Mouse (Mus musculus) CH12.LX (cell line): ENCODE measurements around the gene Gm27021. TPM values are rescaled to one million over a fixed set of nuclear protein-coding genes. Genes with fewer than 3 reads are reported as not detected.

Experiments
- DNase-seq: peaks from one replicate; pipeline ENCODE4 v3.0.0-alpha.2; 2013; ENCODE audit errors: extremely low read depth
- H3K27ac ChIP-seq: 2 replicates; pipeline ENCODE4 v1.5.1; 2012; ENCODE audit warnings: low read depth, mild to moderate bottlenecking, control low read depth, moderate library complexity; ENCODE audit not compliant: insufficient read depth
- H3K27me3 ChIP-seq: replicated peaks from 2 replicates; pipeline ENCODE3; 2012; ENCODE audit warnings: inconsistent platforms
- H3K36me3 ChIP-seq, 2 experiments: replicated peaks in 1 of 2; 2 replicates each; pipeline versions ENCODE3 to v1.6.1; 2012; ENCODE audit warnings: inconsistent platforms in 1 of 2, low read length in 1 of 2, mild to moderate bottlenecking in 1 of 2, mixed read lengths in 1 of 2, moderate library complexity in 1 of 2; ENCODE audit not compliant: control insufficient read depth in 1 of 2, insufficient read depth in 1 of 2
- H3K4me1 ChIP-seq, 2 experiments: 2 replicates each; pipeline ENCODE4 v1.6.1; 2012; ENCODE audit warnings: inconsistent platforms in 1 of 2, moderate library complexity in 1 of 2; ENCODE audit not compliant: insufficient read depth in 2 of 2, control insufficient read depth in 1 of 2
- H3K4me2 ChIP-seq: 2 replicates; pipeline ENCODE4 v1.6.1; 2012; ENCODE audit warnings: low read depth, mild to moderate bottlenecking, control low read depth; ENCODE audit not compliant: poor library complexity, insufficient read depth, severe bottlenecking
- H3K4me3 ChIP-seq, 3 experiments: fragments of 150-350 bp in 1 of 3; sonication (generic) in 1 of 3; replicated peaks in 1 of 3; 2 replicates each; pipeline versions ENCODE3 to v1.5.1; 2011 to 2012; ENCODE audit warnings: low read depth in 2 of 3, low read length in 2 of 3, mild to moderate bottlenecking in 2 of 3, moderate library complexity in 2 of 3, control low read depth in 1 of 3, improper control_type of control experiment in 1 of 3, inconsistent platforms in 1 of 3, mixed read lengths in 1 of 3; ENCODE audit not compliant: poor library complexity in 1 of 3
- H3K79me2 ChIP-seq: replicated peaks from 2 replicates; pipeline ENCODE4 v1.6.1; 2012; ENCODE audit warnings: mild to moderate bottlenecking, moderate library complexity; ENCODE audit not compliant: control insufficient read depth, poor library complexity, insufficient read depth, severe bottlenecking; ENCODE audit errors: extremely low read depth
- H3K9ac ChIP-seq: 2 replicates; pipeline ENCODE4 v1.6.1; 2012; ENCODE audit warnings: low read depth, mild to moderate bottlenecking, control low read depth, moderate library complexity; ENCODE audit not compliant: insufficient read depth
- H3K9me3 ChIP-seq: replicated peaks from 2 replicates; pipeline ENCODE3; 2012; ENCODE audit warnings: low read length, inconsistent platforms, mixed read lengths
- CHD2 ChIP-seq: IDR thresholded peaks from 2 replicates; pipeline ENCODE4 v1.6.1; 2011; ENCODE audit warnings: low read length, improper control_type of control experiment
- CTCF ChIP-seq, 2 experiments: IDR thresholded peaks in 1 of 2; conservative IDR thresholded peaks in 1 of 2; 2 replicates each; pipeline ENCODE4 v1.5.1; 2011 to 2012; ENCODE audit warnings: low read depth in 2 of 2, low read length in 2 of 2, improper control_type of control experiment in 1 of 2, inconsistent platforms in 1 of 2, mild to moderate bottlenecking in 1 of 2, moderate library complexity in 1 of 2
- ELF1 ChIP-seq: IDR thresholded peaks from 2 replicates; pipeline ENCODE4 v1.6.1; 2014; ENCODE audit warnings: low read depth, mild to moderate bottlenecking, inconsistent platforms, low read length, improper control_type of control experiment
- EP300 ChIP-seq: IDR thresholded peaks from 2 replicates; pipeline ENCODE4 v1.6.1; 2011; ENCODE audit warnings: low read length, improper control_type of control experiment
- GABPA ChIP-seq: IDR thresholded peaks from 2 replicates; pipeline ENCODE4 v1.6.1; 2012; ENCODE audit warnings: low read depth, low read length, improper control_type of control experiment, inconsistent platforms; ENCODE audit not compliant: insufficient replicate concordance
- HCFC1 ChIP-seq: IDR thresholded peaks from 2 replicates; pipeline ENCODE4 v1.6.1; 2012; ENCODE audit warnings: low read depth, mild to moderate bottlenecking, inconsistent platforms, low read length, improper control_type of control experiment
- IRF4 ChIP-seq: IDR thresholded peaks from 2 replicates; pipeline ENCODE4 v1.6.1; 2014; ENCODE audit warnings: low read depth, mild to moderate bottlenecking, inconsistent platforms, low read length, improper control_type of control experiment
- JUN ChIP-seq: IDR thresholded peaks from 2 replicates; pipeline ENCODE4 v1.6.1; 2011; ENCODE audit warnings: low read depth, mild to moderate bottlenecking, low read length, improper control_type of control experiment, moderate library complexity; ENCODE audit not compliant: insufficient read depth
- JUND ChIP-seq: conservative IDR thresholded peaks from 2 replicates; pipeline ENCODE4 v1.6.1; 2011; ENCODE audit warnings: low read depth, low read length, improper control_type of control experiment
- MAFK ChIP-seq: IDR thresholded peaks from 2 replicates; pipeline ENCODE4 v1.6.1; 2011; ENCODE audit warnings: low read length, improper control_type of control experiment; ENCODE audit not compliant: insufficient replicate concordance
- MAZ ChIP-seq: IDR thresholded peaks from 2 replicates; pipeline ENCODE4 v1.6.1; 2012; ENCODE audit warnings: low read depth, mild to moderate bottlenecking, inconsistent platforms, low read length, improper control_type of control experiment, moderate library complexity
- MEF2A ChIP-seq: IDR thresholded peaks from 2 replicates; pipeline ENCODE4 v1.6.1; 2014; ENCODE audit warnings: low read depth, mild to moderate bottlenecking, inconsistent platforms, low read length, improper control_type of control experiment, borderline replicate concordance
- MXI1 ChIP-seq: IDR thresholded peaks from 2 replicates; pipeline ENCODE4 v1.6.1; 2011; ENCODE audit warnings: mild to moderate bottlenecking, low read depth, low read length, improper control_type of control experiment
- PAX5 ChIP-seq: IDR thresholded peaks from 2 replicates; pipeline ENCODE4 v1.6.1; 2012; ENCODE audit warnings: low read length, inconsistent platforms, mixed read lengths
- POLR2A ChIP-seq: IDR thresholded peaks from 2 replicates; pipeline ENCODE4 v1.6.1; 2011; ENCODE audit warnings: low read depth, mild to moderate bottlenecking, improper control_type of control experiment, low read length
- POLR2AphosphoS2 ChIP-seq: IDR thresholded peaks from 2 replicates; pipeline ENCODE4 v1.6.1; 2011; ENCODE audit warnings: low read depth, low read length, improper control_type of control experiment
- TCF12 ChIP-seq: IDR thresholded peaks from 2 replicates; pipeline ENCODE4 v1.6.1; 2014; ENCODE audit warnings: low read depth, mild to moderate bottlenecking, inconsistent platforms, low read length, improper control_type of control experiment
- ZMIZ1 ChIP-seq: IDR thresholded peaks from 2 replicates; pipeline ENCODE4 v1.6.1; 2012; ENCODE audit warnings: low read depth, mild to moderate bottlenecking, inconsistent platforms, low read length, improper control_type of control experiment
- dilution Hi-C: fragments of 300-500 bp; cut with MboI; formaldehyde crosslinking; loops from 2 replicates; pipeline ENCODE4 v1.14.3; 2020; ENCODE audit warnings: low sequenced_read_pairs; ENCODE audit not compliant: extremely low pct_unique_long_range_greater_than_20kb, extremely low pct_ligation_motif_present
- in situ Hi-C: fragments of 300-500 bp; cut with MboI; formaldehyde crosslinking; loops from 3 replicates; pipeline ENCODE4 v1.14.3; 2019; ENCODE audit warnings: low sequenced_read_pairs, low pct_ligation_motif_present, low pct_unique_long_range_greater_than_20kb, mixed read lengths
- polyA plus RNA-seq: library from polyadenylated mRNA; unstranded; fragments of >175 nt; gene quantifications from 2 replicates; pipeline ENCODE4 v1.2.1, GENCODE M21; 2012; ENCODE audit warnings: low read depth; ENCODE audit not compliant: insufficient read length
- total RNA-seq, 2 experiments: library from RNA; depleted of rRNA; stranded (reverse); fragments of 300-350 nt in 1 of 2; fragments of >200 nt in 1 of 2; gene quantifications; 2 replicates each; pipeline ENCODE4 v1.2.3; 2012 to 2014

Gene Gm27021
- total and polyA plus RNA-seq, 3 experiments = 1.0 to 1.1 TPM; not detected in 1

DNA sequence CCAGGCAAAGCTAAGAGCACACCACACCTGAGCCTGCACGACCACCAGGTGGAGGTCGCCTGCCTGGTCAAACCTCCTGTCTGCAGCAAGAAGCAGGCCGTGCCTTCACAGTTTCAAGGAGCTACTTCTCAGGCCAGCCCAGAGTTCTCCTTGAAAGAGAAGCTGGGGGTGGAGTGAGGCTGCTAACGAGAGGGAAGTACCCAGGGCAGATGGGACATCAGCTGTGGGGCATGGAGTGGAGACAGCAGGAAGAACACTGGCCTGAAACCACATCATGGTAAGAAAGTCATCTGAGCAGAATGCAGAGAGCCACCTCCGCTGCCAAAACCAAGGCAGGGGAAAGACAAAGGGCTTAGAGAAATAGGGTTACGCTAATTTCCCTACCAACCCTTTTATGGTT lies 3.3 kb downstream of the Gm27021 start:
- DNase-seq = no peak
- Histone ChIP-seq H3K27ac (no peak overlapping the region), H3K4me1 (peaks cover 16 to 42% of the 10 kb centered on the region in 2 experiments), H3K9me3 (no peaks in the 10 kb centered on the region), H3K9ac (no peak overlapping the region), H3K27me3 (no peaks in the 10 kb centered on the region), H3K4me2 (no peak overlapping the region), H3K79me2 (peaks cover 55% of the 10 kb centered on the region), H3K4me3 (no peak overlapping the region), H3K36me3 (peaks cover 15 to 54% of the 10 kb centered on the region in 2 experiments)
- in situ Hi-C loops (no loop called here), dilution Hi-C loops (no loop called here)
- TF ChIP-seq POLR2A (no peak), TCF12 (no peak), JUND (no peak), GABPA (no peak), MAZ (no peak)

GRCm38 (mm10) chr8:120657415-120657814 lies 10.5 kb downstream of the Gm27021 start:
- Histone ChIP-seq H3K9me3 (no peaks in the 10 kb centered on the region), H3K27ac (no peak overlapping the region), H3K4me3 (no peak overlapping the region), H3K9ac (no peak overlapping the region), H3K4me1 (peaks cover 0 to 11% of the 10 kb centered on the region in 2 experiments; a peak in 2 of 4 replicates), H3K36me3 (peaks cover 58 to 93% of the 10 kb centered on the region in 2 experiments), H3K79me2 (0 out of 2 replicates have a peak, but pooled peaks cover 2% of the 10 kb centered on the region), H3K27me3 (no peaks in the 10 kb centered on the region), H3K4me2 (no peak overlapping the region)
- no peak for DNase-seq
- in situ Hi-C loops = no loop called here
- dilution Hi-C loops = no loop called here
- no peak for TF ChIP-seq ELF1
- TF ChIP-seq PAX5 = no peak
- no peak for TF ChIP-seq HCFC1
- no peak for TF ChIP-seq MXI1
- no peak for TF ChIP-seq ZMIZ1
- no peak for TF ChIP-seq MAFK
- no peak for TF ChIP-seq JUND
- TF ChIP-seq IRF4 = no peak
- no peak for TF ChIP-seq POLR2AphosphoS2
- no peak for TF ChIP-seq CHD2
- TF ChIP-seq EP300 = no peak
- TF ChIP-seq MEF2A = no peak
- no peak for TF ChIP-seq CTCF (conservative IDR thresholded peaks at IDR 0.05 in 1 of 2, IDR thresholded peaks at IDR 0.05 in 1 of 2; ENCODE audit: low read depth in 2 of 2, low read length in 2 of 2)
- no peak for TF ChIP-seq JUN
